Mouse (Mus musculus): ENCODE results near the gene Pde7b. TPM values are rescaled to one million over a fixed set of nuclear protein-coding genes. Genes with fewer than 3 reads are reported as not detected.

Gene Pde7b
- polyA plus RNA-seq, 1 experiment from 2014 or later = 2.1 TPM

- no peak for ATAC-seq (replicated peaks; ENCODE audit: low FRiP score, low read depth)
- Histone ChIP-seq H3K4me1 (replicated peaks; ENCODE audit: insufficient read depth, low read length) (no peaks in the 10 kb centered on the region), H3K9me3 (replicated peaks; ENCODE audit: low read length) (no peaks in the 10 kb centered on the region), H3K27me3 (ENCODE audit: insufficient read depth, low read length) (no peaks in the 10 kb centered on the region), H3K9ac (ENCODE audit: low read depth, low read length) (no peak overlapping the region), H3K4me3 (replicated peaks; ENCODE audit: low read depth, low read length) (no peak overlapping the region), H3K4me2 (ENCODE audit: low read length) (no peak overlapping the region), H3K36me3 (ENCODE audit: insufficient read depth, low read length) (no peaks in the 10 kb centered on the region), H3K27ac (no peak overlapping the region)
- no peak for TF ChIP-seq CTCF (IDR thresholded peaks at IDR 0.05; ENCODE audit: low read depth)
- DNase-seq (ENCODE audit: low spot score) = no peak
- 95% methylated on average over 5 of the region's 5 CpGs for WGBS
Measured at GRCm38 (mm10) chr10:20372046-20372445, 352.8 kb downstream of the Pde7b start.

GRCm38 (mm10) chr10:20362450-20363118 is 362.3 kb downstream of the Pde7b start:
- H3K4me1 ChIP-seq (replicated peaks; ENCODE audit: insufficient read depth, low read length) = no peaks in the 10 kb centered on the region
- no peak overlapping the region for H3K27ac ChIP-seq
- no peaks in the 10 kb centered on the region for H3K36me3 ChIP-seq (ENCODE audit: insufficient read depth, low read length)
- no peak overlapping the region for H3K4me3 ChIP-seq (replicated peaks; ENCODE audit: low read depth, low read length)
- H3K9ac ChIP-seq (ENCODE audit: low read depth, low read length) = no peak overlapping the region
- 78% methylated on average over 4 of the region's 4 CpGs for WGBS
- H3K4me2 ChIP-seq (ENCODE audit: low read length) = no peak overlapping the region
- H3K9me3 ChIP-seq (replicated peaks; ENCODE audit: low read length) = no peaks in the 10 kb centered on the region
- no peak for DNase-seq (ENCODE audit: low spot score)
- ATAC-seq (replicated peaks; ENCODE audit: low FRiP score, low read depth) = no peak
- no peak for TF ChIP-seq CTCF (IDR thresholded peaks at IDR 0.05; ENCODE audit: low read depth)
- H3K27me3 ChIP-seq (ENCODE audit: insufficient read depth, low read length) = no peaks in the 10 kb centered on the region

- Histone ChIP-seq H3K27ac (no peak overlapping the region), H3K4me2 (ENCODE audit: low read length) (no peak overlapping the region), H3K36me3 (ENCODE audit: insufficient read depth, low read length) (no peaks in the 10 kb centered on the region), H3K4me1 (replicated peaks; ENCODE audit: insufficient read depth, low read length) (no peaks in the 10 kb centered on the region), H3K4me3 (replicated peaks; ENCODE audit: low read depth, low read length) (no peak overlapping the region), H3K9me3 (replicated peaks; ENCODE audit: low read length) (no peaks in the 10 kb centered on the region), H3K27me3 (ENCODE audit: insufficient read depth, low read length) (no peaks in the 10 kb centered on the region), H3K9ac (ENCODE audit: low read depth, low read length) (no peak overlapping the region)
- TF ChIP-seq CTCF (IDR thresholded peaks at IDR 0.05; ENCODE audit: low read depth) = peak; percentile 89
- peak; percentile 86 for DNase-seq (ENCODE audit: low spot score)
- no peak for ATAC-seq (replicated peaks; ENCODE audit: low FRiP score, low read depth)
- 65% methylated on average over 10 of the region's 10 CpGs for WGBS
Measured at GRCm38 (mm10) chr10:20361542-20362449, 363.1 kb downstream of the Pde7b start.

GRCm38 (mm10) chr10:20348894-20349293 is 376.0 kb downstream of the Pde7b start:
- no peak overlapping the region for H3K4me3 ChIP-seq (replicated peaks; ENCODE audit: low read depth, low read length)
- H3K27me3 ChIP-seq (ENCODE audit: insufficient read depth, low read length) = no peaks in the 10 kb centered on the region
- no peak overlapping the region for H3K9ac ChIP-seq (ENCODE audit: low read depth, low read length)
- H3K27ac ChIP-seq = no peak overlapping the region
- no peak overlapping the region for H3K4me2 ChIP-seq (ENCODE audit: low read length)
- TF ChIP-seq CTCF (IDR thresholded peaks at IDR 0.05; ENCODE audit: low read depth) = no peak
- peaks cover 13% of the 10 kb centered on the region for H3K36me3 ChIP-seq (ENCODE audit: insufficient read depth, low read length)
- WGBS = 94% methylated on average over 2 of the region's 2 CpGs
- ATAC-seq (replicated peaks; ENCODE audit: low FRiP score, low read depth) (no peak), DNase-seq (ENCODE audit: low spot score) (no peak)
- H3K9me3 ChIP-seq (replicated peaks; ENCODE audit: low read length) = no peaks in the 10 kb centered on the region
- H3K4me1 ChIP-seq (replicated peaks; ENCODE audit: insufficient read depth, low read length) = no peaks in the 10 kb centered on the region

Other genes starting within 250 kb of the Pde7b start
- gene Ahi1, start 227.5 kb upstream of the Pde7b start, polyA plus RNA-seq (2015; fragmentation: Nextera tagmentation; extraction: Ambion mirVana) = 6.7 and 7.2 TPM in 2 replicates

Measured in kidney, postnatal 0 days (tissue).